Mouse (Mus musculus): ENCODE data around the gene Ptprcap.

DNA sequence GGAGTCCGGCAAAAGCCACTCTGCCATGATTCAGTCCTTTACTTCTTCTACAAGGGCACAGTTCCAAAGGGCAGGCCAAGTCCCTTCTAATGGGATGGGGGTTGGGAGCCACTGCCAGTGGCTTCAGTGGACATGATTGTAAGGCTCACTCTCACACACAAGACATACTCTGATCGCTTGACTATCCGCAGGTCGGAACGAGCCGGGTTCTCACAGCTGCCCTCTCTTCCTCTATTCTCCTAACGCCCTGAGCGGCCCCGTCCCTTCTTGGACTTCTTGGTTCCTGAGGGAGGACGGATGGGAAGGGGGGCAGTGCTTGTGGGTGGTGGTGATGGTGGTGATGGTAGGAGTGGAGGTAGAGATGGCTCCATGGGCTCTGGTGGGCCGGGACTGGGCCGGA, 3.4 kb downstream of the Ptprcap start:
- no peak for TF ChIP-seq POLR2A (IDR thresholded peaks at IDR 0.05; ENCODE audit: insufficient read depth, low read depth, low read length)
- no peak for TF ChIP-seq EP300 (IDR thresholded peaks at IDR 0.05; ENCODE audit: insufficient read depth, low read depth, low read length)
